Mouse (Mus musculus) adrenal gland, adult 2 months (tissue): ENCODE data around the gene Tmem183a. TPM values are rescaled to one million over a fixed set of nuclear protein-coding genes. Genes with fewer than 3 reads are reported as not detected.

Source experiments
- DNase-seq: peaks from one replicate; pipeline ENCODE4 v3.0.0; 2021
- polyA plus RNA-seq: library from polyadenylated mRNA; depleted of rRNA; stranded (reverse); fragments of >200 nt; gene quantifications from 2 replicates; pipeline ENCODE4 v1.2.3, GENCODE M21; 2012; rRNA removed
- total RNA-seq, 2 experiments: library from RNA; stranded (reverse); gene quantifications; 2 replicates each; pipeline ENCODE4 v1.2.3; 2021

Gene Tmem183a
- total and polyA plus RNA-seq, 3 experiments: 37.4 to 55.4 (median 50.0) TPM

- no peak for DNase-seq
Observed at GRCm38 (mm10) chr1:134320691-134321301, 41.0 kb downstream of the Tmem183a start.

DNA sequence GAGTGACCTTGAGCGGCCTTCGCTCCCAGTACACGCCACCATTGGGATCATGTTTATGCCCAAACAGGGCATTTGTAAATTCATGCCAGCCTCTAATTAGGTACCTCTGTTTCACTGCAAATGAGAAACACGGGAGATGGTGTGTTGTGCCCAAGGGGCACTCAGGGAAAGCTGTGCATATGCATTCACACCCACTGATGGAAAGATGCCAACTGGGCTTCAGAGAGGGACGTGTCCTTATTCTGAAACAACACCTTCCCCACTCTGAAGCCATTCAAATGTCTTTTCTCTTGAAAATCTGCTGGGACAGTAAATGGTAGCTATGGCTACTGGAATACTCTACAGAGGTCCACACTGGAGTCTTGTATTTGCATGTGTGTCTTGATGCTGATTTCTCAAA lies 43.5 kb downstream of the Tmem183a start:
- DNase-seq: no peak

GRCm38 (mm10) chr1:134316361-134316760 lies 45.4 kb downstream of the Tmem183a start:
- DNase-seq: no peak

- no peak for DNase-seq
Observed at GRCm38 (mm10) chr1:134315181-134315580, 46.6 kb downstream of the Tmem183a start.

DNA sequence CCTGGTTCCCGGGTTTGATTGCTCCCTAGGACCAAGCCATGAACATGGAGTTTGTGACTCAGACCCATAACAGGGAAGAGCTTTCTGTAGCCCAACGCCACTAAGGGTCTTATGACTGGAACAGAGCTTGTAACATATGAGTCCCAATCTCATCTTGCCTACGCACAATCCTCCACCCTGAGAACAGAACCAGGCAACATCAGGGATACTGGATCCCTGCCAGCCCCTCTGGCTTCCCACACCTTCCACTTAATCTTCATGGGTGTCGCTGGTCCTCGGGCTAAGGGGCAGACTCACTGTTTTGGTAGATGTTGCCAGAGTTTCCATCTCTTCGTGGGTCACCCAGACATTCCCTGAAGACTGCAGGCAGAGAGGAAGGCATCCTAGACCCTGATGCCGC lies 50.0 kb downstream of the Tmem183a start:
- no peak for DNase-seq

DNA sequence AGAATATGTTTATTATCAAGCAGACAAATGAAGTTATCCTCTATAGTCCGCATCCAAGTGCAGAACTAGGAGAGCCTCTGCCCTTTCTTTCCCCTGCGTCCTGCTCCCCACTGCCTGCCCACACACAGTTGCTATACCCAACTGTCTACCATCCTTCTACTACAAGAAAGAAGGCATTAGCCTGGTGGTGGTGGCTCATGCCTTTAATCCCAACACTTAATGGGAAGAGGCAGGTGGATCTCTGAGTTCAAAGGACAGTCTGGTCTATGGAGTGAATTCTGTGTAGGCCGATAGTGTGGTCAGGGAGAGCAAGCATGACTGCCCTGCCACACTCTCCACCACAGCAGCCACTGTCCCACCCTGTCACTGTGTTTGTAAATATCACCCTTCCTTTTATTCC lies 51.0 kb downstream of the Tmem183a start:
- DNase-seq: no peak

- peak; percentile 70 for DNase-seq
Observed at GRCm38 (mm10) chr1:134310291-134310690, 51.5 kb downstream of the Tmem183a start.

GRCm38 (mm10) chr1:134307409-134307808 lies 54.4 kb downstream of the Tmem183a start:
- no peak for DNase-seq

DNA sequence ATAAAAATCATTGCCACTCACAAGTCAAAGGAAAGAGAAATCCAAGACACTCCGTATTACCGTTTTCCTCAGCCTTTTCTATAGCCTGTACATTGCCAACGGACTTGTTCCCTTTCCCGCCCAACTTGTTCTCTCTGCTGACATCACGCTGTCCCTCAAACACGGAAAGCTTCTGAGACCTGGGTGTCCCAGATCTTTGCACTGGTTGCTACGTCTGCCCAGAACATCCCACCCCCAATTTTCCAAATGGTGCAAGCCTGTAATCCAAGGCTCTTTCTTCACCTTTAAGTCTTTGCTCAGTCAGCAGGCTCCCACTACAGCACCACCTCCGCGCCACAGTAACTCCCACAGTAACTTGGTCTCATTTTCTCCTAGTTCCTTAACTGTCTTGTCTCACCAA lies 56.8 kb downstream of the Tmem183a start:
- DNase-seq: no peak

DNA sequence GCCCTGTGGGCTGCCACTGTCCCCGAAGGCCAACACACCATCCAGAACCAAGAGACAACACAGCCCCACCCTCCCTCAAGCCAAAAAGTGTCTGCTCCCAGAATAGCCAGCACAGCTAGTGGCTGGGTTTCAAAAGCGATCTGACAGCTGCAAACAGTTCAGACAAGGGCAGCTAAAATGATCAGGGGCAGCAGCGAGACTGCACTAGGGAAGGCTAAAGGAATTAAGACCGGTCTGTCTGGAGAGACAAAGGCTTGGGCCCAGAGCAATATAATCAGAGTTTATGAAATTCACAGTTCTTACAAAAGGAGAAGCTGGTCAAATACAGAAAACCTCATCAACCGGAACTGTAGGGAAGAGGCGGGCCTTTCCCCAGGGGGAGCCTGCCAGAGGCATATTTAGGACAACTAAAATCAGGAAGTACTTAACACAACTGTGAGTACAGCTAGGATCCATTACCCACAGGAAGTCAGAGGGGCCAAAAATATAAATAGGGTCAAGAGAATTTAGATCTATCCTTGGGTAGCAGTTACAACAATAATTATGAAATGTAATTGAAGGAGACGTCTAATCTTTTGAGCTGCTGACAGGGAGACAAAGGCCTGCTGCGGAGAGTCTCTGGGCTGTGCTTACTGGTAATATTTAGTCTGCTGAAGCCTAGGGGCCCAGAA lies 59.1 kb downstream of the Tmem183a start:
- DNase-seq: peak; percentile 50

DNA sequence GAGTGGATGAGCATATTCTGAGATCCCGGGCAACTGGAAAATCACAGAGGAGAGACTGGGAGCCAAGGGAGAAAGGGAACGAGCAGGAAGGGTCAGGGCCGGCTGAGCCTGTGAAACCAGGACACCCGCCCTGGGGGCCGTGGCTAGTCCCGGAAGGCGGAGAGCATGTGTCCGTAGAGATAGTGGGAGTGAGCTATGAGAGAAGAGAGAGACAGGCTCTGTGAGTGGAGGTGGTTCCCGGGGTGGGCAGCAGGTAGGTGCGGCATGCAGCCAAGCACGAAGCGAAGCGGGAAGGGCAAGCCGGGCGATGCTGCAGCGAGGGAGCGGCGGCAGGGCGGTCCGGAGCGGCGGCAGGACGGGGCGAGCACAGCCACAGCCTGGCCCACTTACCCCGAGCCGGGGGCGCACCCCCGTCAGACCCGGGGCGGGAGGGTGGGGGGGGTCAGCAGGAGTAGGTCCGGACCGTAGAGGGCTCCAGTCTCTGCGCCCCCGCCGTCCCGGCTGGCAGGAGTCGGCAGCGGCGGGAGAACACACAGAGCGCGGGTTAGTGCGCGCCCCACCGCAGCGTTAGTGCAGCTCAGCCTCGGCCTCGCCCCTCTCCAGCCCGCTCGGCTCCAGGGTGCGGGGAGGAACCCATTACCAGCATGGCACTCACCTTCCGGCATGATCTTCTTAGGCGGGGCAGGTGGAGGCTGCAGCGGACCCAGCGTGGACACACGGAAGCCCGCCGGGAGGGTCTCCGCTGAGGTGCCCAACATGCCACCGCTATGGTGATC lies 63.0 kb downstream of the Tmem183a start:
- DNase-seq: peak; percentile 54

- no peak for DNase-seq
Observed at GRCm38 (mm10) chr1:134297265-134297664, 64.5 kb downstream of the Tmem183a start.

Other genes starting within 250 kb of the Tmem183a start
- gene Chil1, start 179.8 kb downstream of the Tmem183a start, total RNA-seq: 1 to 10 TPM; 1.1 to 1.6 TPM
- 0.20 and 0.57 TPM in 2 replicates for gene Chil1, start 179.8 kb downstream of the Tmem183a start, polyA plus RNA-seq
- under 1 TPM in 1 of 2 experiments, not detected in 1; 0.38 TPM for gene Mybph, start 168.5 kb downstream of the Tmem183a start, total RNA-seq
- gene Mybph, start 168.5 kb downstream of the Tmem183a start, polyA plus RNA-seq: 0.25 and 0.59 TPM in 2 replicates
- 100 to 1,000 TPM; 110 to 198 TPM for gene Adora1, start 126.5 kb downstream of the Tmem183a start, total RNA-seq
- gene Adora1, start 126.5 kb downstream of the Tmem183a start, polyA plus RNA-seq: 180 and 209 TPM in 2 replicates
- gene Myog, start 72.0 kb downstream of the Tmem183a start, total RNA-seq: not detected
- not detected in 2 replicates for gene Myog, start 72.0 kb downstream of the Tmem183a start, polyA plus RNA-seq
- 1 to 10 TPM in 1 of 2 experiments, under 1 TPM in 1; 0.86 to 1.5 TPM for gene Ppfia4, start 29.1 kb downstream of the Tmem183a start, total RNA-seq
- gene Ppfia4, start 29.1 kb downstream of the Tmem183a start, polyA plus RNA-seq: 6.8 and 8.0 TPM in 2 replicates
- not detected for gene 4933406M09Rik, start 24.0 kb upstream of the Tmem183a start, total RNA-seq
- not detected in 2 replicates for gene 4933406M09Rik, start 24.0 kb upstream of the Tmem183a start, polyA plus RNA-seq
- gene Cyb5r1, start 43.6 kb upstream of the Tmem183a start, total RNA-seq: 10 to 100 TPM; 34.2 to 82.9 TPM
- 81.8 and 85.3 TPM in 2 replicates for gene Cyb5r1, start 43.6 kb upstream of the Tmem183a start, polyA plus RNA-seq
- gene Adipor1, start 53.4 kb upstream of the Tmem183a start, total RNA-seq: 100 to 1,000 TPM; 123 to 129 TPM
- gene Adipor1, start 53.4 kb upstream of the Tmem183a start, polyA plus RNA-seq: 328 and 482 TPM in 2 replicates
- 10 to 100 TPM; 17.0 to 20.9 TPM for gene Klhl12, start 93.6 kb upstream of the Tmem183a start, total RNA-seq
- 3.6 and 4.7 TPM in 2 replicates for gene Klhl12, start 93.6 kb upstream of the Tmem183a start, polyA plus RNA-seq
- gene Rabif, start 132.7 kb upstream of the Tmem183a start, total RNA-seq: 10 to 100 TPM; 28.6 to 30.0 TPM
- gene Rabif, start 132.7 kb upstream of the Tmem183a start, polyA plus RNA-seq: 13.9 and 18.2 TPM in 2 replicates
- gene Mgat4e, start 187.7 kb upstream of the Tmem183a start, total RNA-seq: not detected
- gene Mgat4e, start 187.7 kb upstream of the Tmem183a start, polyA plus RNA-seq: not detected in 2 replicates
- gene Kdm5b, start 198.2 kb upstream of the Tmem183a start, total RNA-seq: 10 to 100 TPM; 36.0 TPM
- 22.3 and 23.5 TPM in 2 replicates for gene Kdm5b, start 198.2 kb upstream of the Tmem183a start, polyA plus RNA-seq